Mouse (Mus musculus): ENCODE measurements around the gene Prdm5.
A peak's percentile ranks its signal among the peaks of the same experiment; 100 is the strongest.

The Prdm5 gene

GRCm38 (mm10) chr6:65778861-65779688 lies at the start of gene Prdm5:
TSS of gene Prdm5 (plus strand) at chr6:65778988.
- DNase-seq: peak; percentile 36

- peak; percentile 3 for DNase-seq
Measured at GRCm38 (mm10) chr6:65739442-65739841, 39.3 kb upstream of the Prdm5 start.

- no peak for DNase-seq
Measured at GRCm38 (mm10) chr6:65743144-65743870, 35.5 kb upstream of the Prdm5 start.

- DNase-seq: no peak
Measured at GRCm38 (mm10) chr6:65743871-65744202, 35.0 kb upstream of the Prdm5 start.

- DNase-seq: no peak
Measured at GRCm38 (mm10) chr6:65758214-65758613, 20.6 kb upstream of the Prdm5 start.

- DNase-seq: no peak
Measured at GRCm38 (mm10) chr6:65759174-65759573, 19.6 kb upstream of the Prdm5 start.

GRCm38 (mm10) chr6:65760073-65760472 lies 18.7 kb upstream of the Prdm5 start:
- DNase-seq: no peak

GRCm38 (mm10) chr6:65764459-65764858 lies 14.3 kb upstream of the Prdm5 start:
- no peak for DNase-seq

GRCm38 (mm10) chr6:65765057-65765456 lies 13.7 kb upstream of the Prdm5 start:
- peak; percentile 55 for DNase-seq

GRCm38 (mm10) chr6:65765752-65766397 lies 12.9 kb upstream of the Prdm5 start:
- no peak for DNase-seq

- DNase-seq: no peak
Measured at GRCm38 (mm10) chr6:65767911-65768310, 10.9 kb upstream of the Prdm5 start.

GRCm38 (mm10) chr6:65773566-65773965 lies 5.2 kb upstream of the Prdm5 start:
- no peak for DNase-seq

- peak; percentile 17 for DNase-seq
Measured at GRCm38 (mm10) chr6:65779689-65780233, 973 bp downstream of the Prdm5 start.

GRCm38 (mm10) chr6:65781441-65781840 lies 2.7 kb downstream of the Prdm5 start:
- DNase-seq: no peak

- no peak for DNase-seq
Measured at GRCm38 (mm10) chr6:65783670-65784069, 4.9 kb downstream of the Prdm5 start.

- DNase-seq: no peak
Measured at GRCm38 (mm10) chr6:65792923-65793322, 14.1 kb downstream of the Prdm5 start.

- DNase-seq: no peak
Measured at GRCm38 (mm10) chr6:65796552-65796951, 17.8 kb downstream of the Prdm5 start.

GRCm38 (mm10) chr6:65797276-65797675 lies 18.5 kb downstream of the Prdm5 start:
- no peak for DNase-seq

- DNase-seq: no peak
Measured at GRCm38 (mm10) chr6:65798390-65798789, 19.6 kb downstream of the Prdm5 start.

GRCm38 (mm10) chr6:65811685-65812084 lies 32.9 kb downstream of the Prdm5 start:
- DNase-seq: no peak

- no peak for DNase-seq
Measured at GRCm38 (mm10) chr6:65818039-65818747, 39.4 kb downstream of the Prdm5 start.

GRCm38 (mm10) chr6:65828656-65829055 lies 49.9 kb downstream of the Prdm5 start:
- no peak for DNase-seq

- no peak for DNase-seq
Measured at GRCm38 (mm10) chr6:65831443-65831842, 52.7 kb downstream of the Prdm5 start.

All from kidney, adult 9 months (tissue).